Mouse (Mus musculus) midbrain, postnatal 0 days (tissue): ENCODE data around the gene Galnt2. TPM values are rescaled to one million over a fixed set of nuclear protein-coding genes. Genes with fewer than 3 reads are reported as not detected.

ENCODE experiments used
- ATAC-seq: fragments of 200-750 bp; cut with Nextera tagmentation; 2 replicates; pipeline ENCODE4 v1.8.0; 2017; ENCODE audit warnings: moderate number of reproducible peaks, mild to moderate bottlenecking, moderate TSS enrichment, moderate library complexity; ENCODE audit not compliant: low FRiP score
- DNase-seq: peaks from one replicate; pipeline ENCODE4 v3.0.0-alpha.2; 2015; ENCODE audit warnings: low spot score
- H3K27ac ChIP-seq: fragments of 300-500 bp; sonication (generic); 2 replicates; pipeline ENCODE4 v1.5.1; 2014; ENCODE audit warnings: low read depth, mild to moderate bottlenecking, low read length, mixed read lengths
- H3K27me3 ChIP-seq: fragments of 300-500 bp; sonication (generic); 2 replicates; pipeline ENCODE4 v1.6.1; 2014; ENCODE audit warnings: low read length, control low read depth, mixed read lengths; ENCODE audit not compliant: insufficient read depth
- H3K36me3 ChIP-seq: fragments of 300-500 bp; sonication (generic); 2 replicates; pipeline ENCODE4 v1.6.1; 2014; ENCODE audit warnings: low read length, control low read depth, mixed read lengths; ENCODE audit not compliant: insufficient read depth
- H3K4me1 ChIP-seq: fragments of 300-500 bp; sonication (generic); 2 replicates; pipeline ENCODE4 v1.6.1; 2014; ENCODE audit warnings: mild to moderate bottlenecking, control low read depth, antibody characterized with exemption, low read length, mixed read lengths; ENCODE audit not compliant: insufficient read depth
- H3K4me2 ChIP-seq: fragments of 300-500 bp; sonication (generic); 2 replicates; pipeline ENCODE4 v1.6.1; 2014; ENCODE audit warnings: low read depth, mild to moderate bottlenecking, low read length, mixed read lengths; ENCODE audit not compliant: poor library complexity, severe bottlenecking
- H3K4me3 ChIP-seq: fragments of 300-500 bp; sonication (generic); 2 replicates; pipeline ENCODE4 v1.5.1; 2014; ENCODE audit warnings: low read depth, mild to moderate bottlenecking, low read length, moderate library complexity
- H3K9ac ChIP-seq: fragments of 300-500 bp; sonication (generic); replicated peaks from 2 replicates; pipeline ENCODE4 v1.6.1; 2014; ENCODE audit warnings: mild to moderate bottlenecking, low read length, moderate library complexity, mixed read lengths; ENCODE audit not compliant: poor library complexity, severe bottlenecking
- H3K9me3 ChIP-seq: fragments of 300-500 bp; sonication (generic); 2 replicates; pipeline ENCODE4 v1.6.1; 2016; ENCODE audit warnings: low read length, control low read depth
- CTCF ChIP-seq: IDR thresholded peaks from 2 replicates; pipeline ENCODE4 v1.5.1; 2016; ENCODE audit warnings: antibody characterized with exemption, mild to moderate bottlenecking
- WGBS: fragments of 180-500 bp; shearing (Covaris S2); extraction: QIAGEN DNeasy Blood & Tissue Kit; methylation state at CpG from one replicate; pipeline ENCODE4 v1.1.7; 2014; 5-methylcytosine and 5-hydroxymethylcytosine counted together
- polyA plus RNA-seq: library from polyadenylated mRNA; unstranded; fragments of >200 nt; fragmentation: Nextera tagmentation; extraction: Ambion mirVana; gene quantifications from 2 replicates; pipeline ENCODE4 v1.2.1, GENCODE M21; 2015
- total RNA-seq: library from RNA; depleted of rRNA; stranded (reverse); fragments of >200 nt; gene quantifications from 2 replicates; pipeline ENCODE4 v1.2.3, GENCODE M21; 2014

Gene Galnt2
- total and polyA plus RNA-seq, 2 experiments from 2014 or later: 51.3 to 65.4 TPM

DNA sequence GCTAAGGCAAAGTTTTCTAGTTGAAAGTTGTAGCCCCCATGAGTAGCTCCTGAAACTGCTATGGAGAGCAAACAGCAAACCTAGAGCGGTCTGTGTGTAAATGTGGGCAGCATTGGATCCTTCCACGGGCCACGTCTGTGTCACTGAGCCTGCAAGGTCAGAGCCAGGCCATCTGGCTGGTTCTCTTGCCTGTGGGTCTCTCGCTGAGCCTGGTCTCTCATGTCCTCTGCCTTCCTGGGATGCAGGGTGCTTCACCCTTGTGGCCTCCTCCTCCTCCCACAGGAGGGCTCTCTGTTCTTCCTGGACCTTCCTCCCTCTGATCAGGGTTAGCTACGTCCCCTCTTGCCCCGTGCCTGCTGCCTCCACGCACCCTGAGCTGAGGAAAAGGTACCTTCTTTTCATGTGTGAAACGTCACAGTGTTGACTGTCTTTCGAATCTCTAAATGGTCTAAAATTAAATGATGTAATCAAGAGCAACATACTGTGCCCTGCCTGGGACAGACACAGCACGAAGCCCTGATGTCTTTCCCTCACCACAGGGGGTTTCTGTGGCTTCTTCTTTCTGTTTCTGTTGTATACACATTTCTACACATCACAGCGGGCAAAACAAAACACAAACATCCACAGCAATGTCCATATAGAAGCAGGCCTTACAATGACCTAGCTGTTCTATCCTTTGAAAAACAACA is 52.6 kb downstream of the Galnt2 start:
- H3K4me3 ChIP-seq: no peak overlapping the region
- H3K27ac ChIP-seq: peak overlapping the region; percentile 73
- H3K9me3 ChIP-seq: no peaks in the 10 kb centered on the region
- H3K9ac ChIP-seq: 0 out of 2 replicates have a peak overlapping the region, but pooled peaks have one; percentile 4
- H3K4me1 ChIP-seq: peaks cover 41% of the 10 kb centered on the region
- WGBS: 30% methylated on average over 11 of the region's 11 CpGs
- no peak overlapping the region for H3K4me2 ChIP-seq
- TF ChIP-seq CTCF: no peak
- no peaks in the 10 kb centered on the region for H3K27me3 ChIP-seq
- no peak for ATAC-seq
- DNase-seq: no peak
- H3K36me3 ChIP-seq: no peaks in the 10 kb centered on the region

DNA sequence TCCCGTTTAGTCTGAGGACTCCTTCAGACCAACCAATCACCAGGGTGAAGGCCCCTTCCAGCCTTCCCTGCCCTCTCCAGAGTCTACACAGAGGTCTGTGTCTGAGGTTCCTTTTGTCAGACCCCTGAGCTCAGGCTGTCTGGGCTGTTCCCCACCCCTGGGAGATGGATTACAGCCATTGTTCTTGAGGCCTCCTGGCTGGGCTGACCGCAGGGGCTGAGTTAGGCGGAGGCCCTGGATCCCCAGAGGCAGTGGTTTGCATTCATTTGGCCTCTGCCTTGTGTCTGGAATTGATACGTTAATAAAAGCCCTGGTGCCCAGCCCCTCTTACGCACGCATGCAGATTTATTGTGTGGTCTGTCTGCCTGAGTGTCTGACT is 53.1 kb downstream of the Galnt2 start:
- peak overlapping the region; percentile 73 for H3K27ac ChIP-seq
- H3K9ac ChIP-seq: 0 out of 2 replicates have a peak overlapping the region, but pooled peaks have one; percentile 4
- no peaks in the 10 kb centered on the region for H3K27me3 ChIP-seq
- H3K4me3 ChIP-seq: no peak overlapping the region
- no peak overlapping the region for H3K4me2 ChIP-seq
- no peaks in the 10 kb centered on the region for H3K9me3 ChIP-seq
- no peak for TF ChIP-seq CTCF
- no peaks in the 10 kb centered on the region for H3K36me3 ChIP-seq
- peaks cover 41% of the 10 kb centered on the region for H3K4me1 ChIP-seq
- DNase-seq: peak; percentile 49
- WGBS: 17% methylated on average over 6 of the region's 6 CpGs
- ATAC-seq: peak; percentile 44

DNA sequence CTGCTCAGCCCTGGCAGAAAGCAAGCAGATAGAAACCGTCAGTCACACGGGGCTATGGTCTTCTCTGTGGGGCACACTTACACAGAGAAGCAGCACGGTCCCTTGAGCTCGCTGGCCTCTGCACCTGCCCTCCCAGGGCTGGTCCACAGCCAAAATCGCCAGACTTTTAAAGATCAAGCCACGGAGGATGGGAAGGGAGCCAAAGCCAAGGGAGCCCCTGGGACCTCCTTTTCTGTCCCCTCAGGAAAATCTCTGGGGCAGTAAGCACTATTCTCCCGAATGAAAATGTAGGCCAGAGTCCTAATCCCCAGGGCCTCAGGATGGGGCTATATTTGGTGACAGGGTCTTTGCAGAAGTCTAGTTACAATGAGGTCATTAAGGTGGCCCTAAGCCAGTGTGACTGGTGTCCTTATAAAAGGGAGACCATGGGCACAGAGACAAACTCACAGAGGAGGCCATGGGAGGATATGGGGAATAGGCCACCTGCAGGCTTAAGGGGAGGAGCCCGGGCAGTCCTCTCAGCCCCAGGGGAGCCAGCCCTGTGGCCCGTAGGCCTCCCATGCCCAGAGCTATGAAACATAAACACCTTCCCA is 53.9 kb downstream of the Galnt2 start:
- DNase-seq: peak; percentile 57
- TF ChIP-seq CTCF: no peak
- Histone ChIP-seq H3K4me2 (no peak overlapping the region), H3K9ac (no peak overlapping the region), H3K36me3 (no peaks in the 10 kb centered on the region), H3K4me1 (peaks cover 41% of the 10 kb centered on the region), H3K4me3 (no peak overlapping the region), H3K9me3 (no peaks in the 10 kb centered on the region), H3K27ac (peak overlapping the region; percentile 73), H3K27me3 (no peaks in the 10 kb centered on the region)
- 10% methylated on average over 9 of the region's 9 CpGs for WGBS
- ATAC-seq: 0 out of 2 replicates have a peak, but pooled peaks have one; percentile 21

DNA sequence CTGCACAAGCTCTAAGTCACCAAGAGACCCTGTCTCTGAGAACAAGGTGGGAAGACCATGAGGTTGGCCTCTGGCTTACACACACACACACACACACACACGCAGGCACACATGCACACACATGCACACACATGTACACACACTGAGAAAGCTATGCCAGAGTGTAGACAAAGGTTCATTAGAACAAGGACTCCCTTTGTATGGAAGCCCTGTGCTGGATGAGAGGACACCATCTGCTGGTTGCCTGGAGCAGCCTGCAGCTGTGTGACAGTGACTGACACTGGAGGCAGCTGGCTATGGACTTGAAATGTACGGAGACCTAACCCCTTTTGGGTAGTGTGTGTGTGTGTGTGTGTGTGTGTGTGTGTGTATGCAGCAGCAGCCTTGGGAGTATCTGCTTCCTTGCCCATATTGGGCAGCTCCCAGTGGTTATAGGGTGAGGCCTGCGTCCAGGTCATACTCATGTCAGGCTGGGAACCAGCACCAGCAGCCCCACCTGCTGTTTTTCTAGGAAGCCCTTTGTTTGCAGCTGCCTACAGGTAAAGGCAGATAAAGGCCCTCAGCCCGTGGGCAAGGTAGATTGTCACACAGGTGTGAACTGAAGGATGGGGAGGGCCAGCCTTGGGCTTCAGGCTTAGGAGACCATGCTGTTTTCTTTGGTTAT is 55.4 kb downstream of the Galnt2 start:
- peak; percentile 65 for TF ChIP-seq CTCF
- Histone ChIP-seq H3K4me3 (no peak overlapping the region), H3K9me3 (no peaks in the 10 kb centered on the region), H3K4me1 (peaks cover 41% of the 10 kb centered on the region), H3K27ac (no peak overlapping the region), H3K9ac (no peak overlapping the region), H3K36me3 (no peaks in the 10 kb centered on the region), H3K27me3 (no peaks in the 10 kb centered on the region), H3K4me2 (no peak overlapping the region)
- ATAC-seq (0 out of 2 replicates have a peak, but pooled peaks have one; percentile 17), DNase-seq (peak; percentile 66)
- 60% methylated on average over 4 of the region's 4 CpGs for WGBS

DNA sequence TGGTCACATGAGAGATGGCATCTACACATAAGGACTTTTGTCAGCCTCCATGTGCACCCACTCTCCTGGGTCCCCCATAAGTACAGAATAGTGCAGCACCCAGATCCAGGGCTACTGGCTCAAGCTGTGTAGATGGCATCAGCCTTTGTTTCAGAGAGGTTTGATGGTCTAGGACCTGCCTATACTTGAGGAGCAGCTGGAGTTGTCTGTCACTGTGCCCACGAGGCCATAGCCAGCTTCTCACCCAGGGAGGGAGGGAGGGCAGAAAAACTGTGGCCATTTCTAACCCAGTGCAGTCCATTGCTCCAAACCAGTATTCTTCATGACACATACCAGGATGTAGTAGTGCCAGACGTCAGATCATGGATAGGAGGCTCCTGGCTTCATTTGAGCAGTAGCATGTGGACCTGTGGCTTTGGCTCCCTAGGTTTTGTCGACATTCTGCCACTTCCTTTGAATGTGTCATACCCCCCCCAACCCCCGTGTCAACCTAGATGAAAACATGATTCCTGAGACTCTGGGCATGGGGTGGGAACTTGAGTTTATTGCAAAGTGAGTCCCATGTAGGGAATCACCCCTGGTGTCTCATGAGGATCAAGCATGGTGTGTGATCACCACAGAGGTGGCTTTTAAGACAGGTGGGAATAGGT is 57.1 kb downstream of the Galnt2 start:
- peaks cover 29% of the 10 kb centered on the region for H3K4me1 ChIP-seq
- no peak overlapping the region for H3K4me3 ChIP-seq
- ATAC-seq: no peak
- no peak overlapping the region for H3K9ac ChIP-seq
- no peak for DNase-seq
- no peaks in the 10 kb centered on the region; the same call in 1 of the 2 replicates for H3K36me3 ChIP-seq
- no peak overlapping the region for H3K4me2 ChIP-seq
- 75% methylated on average over 4 of the region's 4 CpGs for WGBS
- no peaks in the 10 kb centered on the region for H3K9me3 ChIP-seq
- no peaks in the 10 kb centered on the region for H3K27me3 ChIP-seq
- H3K27ac ChIP-seq: no peak overlapping the region
- no peak for TF ChIP-seq CTCF
